Mouse (Mus musculus) liver, embryonic 15.5 days (tissue): ENCODE measurements around the gene Pigk. TPM values are rescaled to one million over a fixed set of nuclear protein-coding genes. Genes with fewer than 3 reads are reported as not detected.

Experiments
- ATAC-seq: fragments of 200-750 bp; cut with Nextera tagmentation; 2 replicates; pipeline ENCODE4 v1.8.0; 2017; ENCODE audit warnings: moderate number of reproducible peaks, mild to moderate bottlenecking, moderate library complexity; ENCODE audit not compliant: insufficient read depth
- H3K27ac ChIP-seq: fragments of 300-500 bp; sonication (generic); replicated peaks from 2 replicates; pipeline ENCODE4 v1.5.1; 2015; ENCODE audit warnings: mild to moderate bottlenecking, inconsistent platforms
- H3K27me3 ChIP-seq: fragments of 300-500 bp; sonication (generic); 2 replicates; pipeline ENCODE4 v1.6.1; 2015; ENCODE audit warnings: mild to moderate bottlenecking, inconsistent platforms
- H3K36me3 ChIP-seq: fragments of 300-500 bp; sonication (generic); replicated peaks from 2 replicates; pipeline ENCODE4 v1.6.1; 2015; ENCODE audit warnings: moderate library complexity, mild to moderate bottlenecking, inconsistent platforms
- H3K4me1 ChIP-seq: fragments of 300-500 bp; sonication (generic); replicated peaks from 2 replicates; pipeline ENCODE4 v1.6.1; 2015; ENCODE audit warnings: inconsistent platforms
- H3K4me2 ChIP-seq: fragments of 300-500 bp; sonication (generic); 2 replicates; pipeline ENCODE4 v1.6.1; 2015; ENCODE audit warnings: moderate library complexity, mild to moderate bottlenecking, inconsistent platforms
- H3K4me3 ChIP-seq: fragments of 300-500 bp; sonication (generic); replicated peaks from 2 replicates; pipeline ENCODE4 v1.5.1; 2015; ENCODE audit warnings: mild to moderate bottlenecking, inconsistent platforms
- H3K9ac ChIP-seq: fragments of 300-500 bp; sonication (generic); 2 replicates; pipeline ENCODE4 v1.6.1; 2015; ENCODE audit warnings: moderate library complexity, mild to moderate bottlenecking, inconsistent platforms
- H3K9me3 ChIP-seq: fragments of 300-500 bp; sonication (generic); replicated peaks from 2 replicates; pipeline ENCODE4 v1.6.1; 2016; ENCODE audit warnings: inconsistent platforms
- WGBS: fragments of 180-500 bp; shearing (Covaris S2); methylation state at CpG from one replicate; pipeline ENCODE4 v1.1.7; 2015; ENCODE audit warnings: mixed read lengths; ENCODE audit not compliant: insufficient replicate concordance; 5-methylcytosine and 5-hydroxymethylcytosine counted together
- polyA plus RNA-seq: library from polyadenylated mRNA; unstranded; fragments of >200 nt; fragmentation: Nextera tagmentation; extraction: Ambion mirVana; gene quantifications from 2 replicates; pipeline ENCODE4 v1.2.1, GENCODE M21; 2015

Pigk gene
- polyA plus RNA-seq, 1 experiment from 2014 or later: 23.5 TPM

GRCm38 (mm10) chr3:152998106-152998505, 284.2 kb downstream of the Pigk start:
- H3K4me2 ChIP-seq: no peak overlapping the region
- WGBS: 51% methylated on average over 5 of the region's 5 CpGs
- no peaks in the 10 kb centered on the region for H3K9me3 ChIP-seq
- H3K4me1 ChIP-seq: no peaks in the 10 kb centered on the region
- no peaks in the 10 kb centered on the region for H3K27me3 ChIP-seq
- H3K4me3 ChIP-seq: no peak overlapping the region
- no peak for ATAC-seq
- H3K9ac ChIP-seq: no peak overlapping the region
- H3K36me3 ChIP-seq: no peaks in the 10 kb centered on the region
- H3K27ac ChIP-seq: no peak overlapping the region

- Histone ChIP-seq H3K27me3 (no peaks in the 10 kb centered on the region), H3K4me1 (no peaks in the 10 kb centered on the region), H3K36me3 (no peaks in the 10 kb centered on the region), H3K4me2 (no peak overlapping the region), H3K9me3 (no peaks in the 10 kb centered on the region), H3K9ac (no peak overlapping the region), H3K27ac (no peak overlapping the region), H3K4me3 (no peak overlapping the region)
- no peak for ATAC-seq
- 69% methylated on average over 5 of the region's 5 CpGs for WGBS
Observed at GRCm38 (mm10) chr3:152998901-152999300, 285.0 kb downstream of the Pigk start.

- H3K36me3 ChIP-seq: no peaks in the 10 kb centered on the region
- H3K4me3 ChIP-seq: no peak overlapping the region
- 71% methylated on average over 6 of the region's 6 CpGs for WGBS
- no peak for ATAC-seq
- H3K27ac ChIP-seq: no peak overlapping the region
- H3K9ac ChIP-seq: no peak overlapping the region
- no peaks in the 10 kb centered on the region for H3K27me3 ChIP-seq
- no peak overlapping the region for H3K4me2 ChIP-seq
- no peaks in the 10 kb centered on the region for H3K9me3 ChIP-seq
- no peaks in the 10 kb centered on the region for H3K4me1 ChIP-seq
Observed at GRCm38 (mm10) chr3:153006893-153007292, 293.0 kb downstream of the Pigk start.

GRCm38 (mm10) chr3:153016355-153016754, 302.5 kb downstream of the Pigk start:
- H3K36me3 ChIP-seq: no peaks in the 10 kb centered on the region
- 47% methylated on average over 8 of the region's 8 CpGs for WGBS
- H3K27me3 ChIP-seq: no peaks in the 10 kb centered on the region; the same call in 1 of the 2 replicates
- no peaks in the 10 kb centered on the region for H3K4me1 ChIP-seq
- ATAC-seq: no peak
- no peaks in the 10 kb centered on the region for H3K9me3 ChIP-seq
- H3K27ac ChIP-seq: no peak overlapping the region
- no peak overlapping the region for H3K4me3 ChIP-seq
- H3K9ac ChIP-seq: no peak overlapping the region
- no peak overlapping the region for H3K4me2 ChIP-seq

GRCm38 (mm10) chr3:153018051-153018450, 304.2 kb downstream of the Pigk start:
- Histone ChIP-seq H3K36me3 (no peaks in the 10 kb centered on the region), H3K9ac (no peak overlapping the region), H3K9me3 (no peaks in the 10 kb centered on the region), H3K4me2 (no peak overlapping the region), H3K27ac (no peak overlapping the region), H3K27me3 (no peaks in the 10 kb centered on the region; the same call in 1 of the 2 replicates), H3K4me1 (no peaks in the 10 kb centered on the region), H3K4me3 (no peak overlapping the region)
- WGBS: 55% methylated on average over 10 of the region's 10 CpGs
- ATAC-seq: no peak

GRCm38 (mm10) chr3:153024016-153024415, 310.1 kb downstream of the Pigk start:
- H3K4me3 ChIP-seq: no peak overlapping the region
- 73% methylated on average over 11 of the region's 11 CpGs for WGBS

More at GRCm38 (mm10) chr3:153024016-153024415, 310.1 kb downstream of the Pigk start:
- Histone ChIP-seq H3K27ac (no peak overlapping the region), H3K9ac (no peak overlapping the region), H3K27me3 (no peaks in the 10 kb centered on the region), H3K9me3 (no peaks in the 10 kb centered on the region), H3K4me2 (no peak overlapping the region), H3K4me1 (no peaks in the 10 kb centered on the region), H3K36me3 (no peaks in the 10 kb centered on the region)
- no peak for ATAC-seq

Other genes with a start within 250 kb of the Pigk start
- gene Ak5, start 45.7 kb upstream of the Pigk start, polyA plus RNA-seq: 0.14 and 0.20 TPM in 2 replicates